Comparison of ENCODE assay signal across 27 mouse cellular contexts in the genomic region with DNA sequence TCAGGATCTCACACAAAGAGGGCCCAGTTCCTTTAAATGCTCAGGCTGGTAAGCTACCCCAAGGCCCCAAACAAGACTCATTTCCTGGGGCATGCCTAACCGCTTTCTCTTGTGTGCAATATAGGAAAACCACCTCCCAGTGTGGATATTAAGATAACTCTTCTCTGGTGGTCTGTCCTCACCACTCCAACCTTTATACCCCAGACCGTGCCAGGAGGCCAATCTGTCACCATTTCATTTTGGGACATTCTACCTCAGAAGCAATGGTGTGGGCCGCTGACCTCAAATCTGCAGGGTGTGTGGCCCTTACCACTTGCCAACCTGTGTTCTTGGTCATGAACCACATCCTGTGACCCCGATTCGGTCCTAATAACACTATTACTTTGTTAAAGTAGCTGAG.
"Had no signal": no experiment of that assay in that cellular context is flagged by ENCODE, and none has a peak within 500 bp of the region (broad histone marks: within the 10 kb centered on the region; RNA-seq: fewer than 3 reads in every experiment).

No protein-coding gene starts in this region.

- H3K36me3 ChIP-seq: heart, embryonic 10.5 days; heart, embryonic 12.5 days; hindbrain, embryonic 10.5 days; hindbrain, embryonic 12.5 days; intestine, embryonic 15.5 days; limb, embryonic 12.5 days; liver, embryonic 12.5 days had no signal

- H3K4me3 ChIP-seq: gastrocnemius, adult 2 months; heart, embryonic 10.5 days; heart, embryonic 12.5 days; hindbrain, embryonic 10.5 days; hindbrain, embryonic 12.5 days; intestine, embryonic 15.5 days; layer of hippocampus, adult 2 months; limb, embryonic 12.5 days; liver, embryonic 12.5 days had no signal

- H3K4me1 ChIP-seq: heart, embryonic 10.5 days; heart, embryonic 12.5 days; hindbrain, embryonic 10.5 days; hindbrain, embryonic 12.5 days; intestine, embryonic 15.5 days; limb, embryonic 12.5 days; liver, embryonic 12.5 days had no signal

- DNase-seq: gastrocnemius, adult 2 months; gastrocnemius, postnatal 10 days; gastrocnemius, postnatal 25 days; heart, adult 18-20 months; heart, postnatal 10 days; heart, postnatal 36 days; kidney, adult 18-20 months; kidney, adult 8-10 months; kidney, postnatal 10 days; kidney, postnatal 25 days; kidney, postnatal 4 days; layer of hippocampus, adult 9-11 months; layer of hippocampus, postnatal 36 days; left cerebral cortex, postnatal 4 days had no signal

- H3K9ac ChIP-seq: heart, embryonic 12.5 days; hindbrain, embryonic 12.5 days; hindbrain, embryonic 14.5 days; intestine, embryonic 15.5 days; limb, embryonic 12.5 days; liver, embryonic 12.5 days; liver, embryonic 14.5 days had no signal

- H3K27ac ChIP-seq: gastrocnemius, adult 2 months; heart, embryonic 10.5 days; hindbrain, embryonic 10.5 days; hindbrain, embryonic 12.5 days; hindbrain, embryonic 14.5 days; intestine, embryonic 15.5 days; layer of hippocampus, adult 2 months; limb, embryonic 12.5 days; liver, embryonic 12.5 days; liver, embryonic 14.5 days had no signal

- ATAC-seq: hindbrain, embryonic 16.5 days; inflammation-experienced regulatory T-cells, adult 6 months; intestine, embryonic 15.5 days; intestine, postnatal 0 days; liver, embryonic 12.5 days had no signal

- H3K4me2 ChIP-seq: heart, embryonic 12.5 days; hindbrain, embryonic 12.5 days; hindbrain, embryonic 14.5 days; intestine, embryonic 15.5 days; limb, embryonic 12.5 days; liver, embryonic 12.5 days had no signal

- H3K27me3 ChIP-seq: heart, embryonic 12.5 days; hindbrain, embryonic 12.5 days; intestine, embryonic 15.5 days; limb, embryonic 12.5 days; liver, embryonic 12.5 days had no signal

- H3K9me3 ChIP-seq: heart, embryonic 10.5 days; heart, embryonic 12.5 days; hindbrain, embryonic 10.5 days; hindbrain, embryonic 12.5 days; intestine, embryonic 15.5 days; limb, embryonic 12.5 days; liver, embryonic 12.5 days had no signal
